Comparison of ENCODE assay signal across 22 mouse cellular contexts in genomic region chr1:85870546-85870945, GRCm38 (mm10). TPM values are rescaled to one million over a fixed set of nuclear protein-coding genes. Genes with fewer than 3 reads are reported as not detected.
DNase-seq lines count a peak whose midpoint lies in the region; ATAC-seq and TF ChIP-seq lines count a peak whose summit lies in the region.
"Had no signal": no experiment of that assay in that cellular context is flagged by ENCODE, and none has a peak within 500 bp of the region (broad histone marks: within the 10 kb centered on the region; RNA-seq: fewer than 3 reads in every experiment).

No protein-coding gene starts in this region.

- ATAC-seq in cerebellum, adult (ENCODE audit: insufficient number of reproducible peaks, low FRiP score, low TSS enrichment), result no peak
- ATAC-seq in frontal cortex, adult (ENCODE audit: low TSS enrichment), result peak; percentile 44; the same call in 1 of the 2 replicates
- ATAC-seq: forebrain, embryonic 14.5 days; intestine, embryonic 15.5 days had no signal

- DNase-seq in cerebellum, adult 9-11 months, result peak; percentile 45
- no peak for DNase-seq in frontal cortex, postnatal 25 days (ENCODE audit: low spot score in 2 of 2)
- no peak for DNase-seq in left cerebral cortex, adult 2 months (ENCODE audit: extremely low spot score in 1 of 2, low spot score in 2 of 2)
- DNase-seq in left cerebral cortex, adult 9 months (ENCODE audit: low spot score in 2 of 2), result no peak
- DNase-seq in urinary bladder, postnatal 36 days (ENCODE audit: low spot score in 2 of 2), result no peak
- DNase-seq: adrenal gland, adult 2 months; adrenal gland, postnatal 25 days; embryo, embryonic 11 days; gastrocnemius, adult 2 months; gastrocnemius, postnatal 25 days; heart, postnatal 10 days; heart, postnatal 4 days; kidney, adult 18-20 months had no signal

- H3K4me3 ChIP-seq in left cerebral cortex, adult 2 months, result no peak overlapping the region
- H3K4me3 ChIP-seq: embryonic facial prominence, embryonic 15.5 days; erythroblast, embryonic 14.5 days; forebrain, embryonic 10.5 days; gastrocnemius, adult 2 months; hindbrain, embryonic 12.5 days; intestine, embryonic 15.5 days had no signal

- no peak for TF ChIP-seq CTCF in left cerebral cortex, adult 2 months (IDR thresholded peaks at IDR 0.05)

- intact Hi-C loops in left cerebral cortex, adult 2 months (cut with DNase I), result loop anchor here (1.0 kb wide), 2 partner anchors 24 to 151 kb away; partner anchors contain the start of gene Itm2c

- H3K27ac ChIP-seq in left cerebral cortex, adult 2 months, result peak overlapping the region; percentile 64
- H3K27ac ChIP-seq: embryonic facial prominence, embryonic 15.5 days; forebrain, embryonic 10.5 days; gastrocnemius, adult 2 months; hindbrain, embryonic 12.5 days; intestine, embryonic 15.5 days had no signal

RNA-seq across cellular contexts. Expression of gene Itm2c, which starts 23.5 kb away (rescaled TPM):
- total RNA-seq in left cerebral cortex, adult 2 months (2021), result 100 to 1,000 TPM; 714 to 742 TPM

RNA-seq across cellular contexts. Expression of gene 4933407L21Rik, which starts 57.7 kb away (rescaled TPM):
- 1 to 10 TPM; 5.5 to 7.2 TPM for total RNA-seq in left cerebral cortex, adult 2 months (2021)
- total RNA-seq: gastrocnemius, postnatal 25 days; granulocyte monocyte progenitor cell, adult 5-6 weeks; heart, postnatal 4 days had no signal
